Mouse (Mus musculus) hindbrain, embryonic 14.5 days (tissue): ENCODE measurements around the gene AI854703. TPM values are rescaled to one million over a fixed set of nuclear protein-coding genes. Genes with fewer than 3 reads are reported as not detected.
A peak's percentile ranks its signal among the peaks of the same experiment; 100 is the strongest.

Experiments
- ATAC-seq: fragments of 200-750 bp; cut with Nextera tagmentation; 2 replicates; pipeline ENCODE4 v1.8.0; 2017; ENCODE audit warnings: moderate number of reproducible peaks, mild to moderate bottlenecking, moderate TSS enrichment, moderate library complexity; ENCODE audit not compliant: low FRiP score
- DNase-seq: peaks from one replicate; pipeline ENCODE4 v3.0.0-alpha.2; 2015; ENCODE audit warnings: low spot score
- H3K27ac ChIP-seq: fragments of 300-500 bp; sonication (generic); 2 replicates; pipeline ENCODE4 v1.5.1; 2014; ENCODE audit warnings: mild to moderate bottlenecking, moderate library complexity
- H3K27me3 ChIP-seq: fragments of 300-500 bp; sonication (generic); 2 replicates; pipeline ENCODE4 v1.6.1; 2014; ENCODE audit warnings: mild to moderate bottlenecking, low read length, mixed read lengths; ENCODE audit not compliant: control insufficient read depth, insufficient read depth
- H3K36me3 ChIP-seq: fragments of 300-500 bp; sonication (generic); replicated peaks from 2 replicates; pipeline ENCODE4 v1.6.1; 2014; ENCODE audit not compliant: control insufficient read depth, insufficient read depth
- H3K4me1 ChIP-seq: fragments of 300-500 bp; sonication (generic); replicated peaks from 2 replicates; pipeline ENCODE4 v1.6.1; 2014; ENCODE audit warnings: antibody characterized with exemption, low read length, mixed read lengths; ENCODE audit not compliant: control insufficient read depth, insufficient read depth
- H3K4me2 ChIP-seq: fragments of 300-500 bp; sonication (generic); replicated peaks from 2 replicates; pipeline ENCODE4 v1.6.1; 2014; ENCODE audit warnings: mild to moderate bottlenecking, moderate library complexity
- H3K4me3 ChIP-seq: fragments of 300-500 bp; sonication (generic); replicated peaks from 2 replicates; pipeline ENCODE4 v1.5.1; 2014; ENCODE audit warnings: mild to moderate bottlenecking, low read length
- H3K9ac ChIP-seq: fragments of 300-500 bp; sonication (generic); 2 replicates; pipeline ENCODE4 v1.6.1; 2014
- H3K9me3 ChIP-seq: fragments of 300-500 bp; sonication (generic); 2 replicates; pipeline ENCODE4 v1.6.1; 2016; ENCODE audit warnings: low read length; ENCODE audit not compliant: control insufficient read depth
- WGBS: fragments of 180-500 bp; shearing (Covaris S2); extraction: QIAGEN DNeasy Blood & Tissue Kit; methylation state at CpG from one replicate; pipeline ENCODE4 v1.1.7; 2014; 5-methylcytosine and 5-hydroxymethylcytosine counted together
- polyA plus RNA-seq: library from polyadenylated mRNA; unstranded; fragments of >200 nt; fragmentation: Nextera tagmentation; extraction: Ambion mirVana; gene quantifications from 2 replicates; pipeline ENCODE4 v1.2.1, GENCODE M21; 2014

The AI854703 gene
- polyA plus RNA-seq, 1 experiment from 2014 or later, result 23.1 TPM

DNA sequence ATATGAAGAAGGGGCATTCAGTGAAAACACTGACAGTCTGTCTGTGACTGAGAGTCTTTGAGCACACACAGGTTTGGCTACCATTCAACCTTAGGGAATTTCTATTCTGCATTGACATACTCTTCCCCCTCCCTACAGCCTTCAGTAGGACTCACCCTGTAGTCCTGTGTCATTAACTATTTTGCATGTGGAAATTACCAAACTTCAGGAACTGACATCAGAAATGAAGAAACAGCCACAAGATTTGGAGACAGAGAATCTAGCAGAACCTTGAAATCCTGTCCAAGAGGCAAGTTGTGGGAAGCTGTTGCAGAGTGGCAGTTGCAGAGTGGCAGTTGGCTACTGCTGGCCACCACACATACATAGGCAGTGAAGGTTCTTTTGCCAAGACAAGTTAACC, 41.5 kb downstream of the AI854703 start:
- H3K4me1 ChIP-seq, result no peaks in the 10 kb centered on the region
- H3K4me2 ChIP-seq, result no peak overlapping the region
- DNase-seq (no peak), ATAC-seq (no peak)
- H3K9me3 ChIP-seq, result no peaks in the 10 kb centered on the region
- no peak overlapping the region for H3K4me3 ChIP-seq
- H3K27me3 ChIP-seq, result no peaks in the 10 kb centered on the region
- H3K36me3 ChIP-seq, result no peaks in the 10 kb centered on the region
- no peak overlapping the region for H3K27ac ChIP-seq
- no peak overlapping the region for H3K9ac ChIP-seq

DNA sequence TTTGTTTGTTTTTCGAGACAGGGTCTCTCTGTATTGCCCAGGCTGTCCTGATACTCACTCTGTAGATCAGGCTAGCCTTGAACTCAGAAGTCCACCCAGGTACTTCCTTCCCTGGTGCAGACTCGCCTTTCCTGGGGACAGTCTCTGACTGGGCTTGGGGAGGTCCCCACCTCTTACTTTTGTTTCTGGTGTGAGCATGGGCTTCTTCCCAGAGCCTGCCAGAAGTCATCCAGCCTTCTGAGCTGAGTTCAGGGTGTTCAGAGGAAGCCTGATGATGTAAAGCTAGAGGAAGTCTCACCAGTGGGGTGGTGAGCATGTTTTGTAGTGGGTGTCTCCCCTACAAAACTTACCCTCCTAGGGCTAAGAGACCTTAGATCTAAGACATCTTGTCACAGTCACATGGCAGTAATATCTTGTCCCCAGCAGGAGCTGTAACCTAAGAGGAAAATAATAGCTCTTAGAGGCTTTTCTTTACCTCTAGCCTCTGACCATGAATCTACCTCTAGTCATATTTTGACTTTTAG, 42.9 kb downstream of the AI854703 start:
- Histone ChIP-seq H3K9me3 (no peaks in the 10 kb centered on the region), H3K36me3 (no peaks in the 10 kb centered on the region), H3K9ac (no peak overlapping the region), H3K4me3 (no peak overlapping the region), H3K27ac (no peak overlapping the region), H3K27me3 (no peaks in the 10 kb centered on the region), H3K4me1 (no peaks in the 10 kb centered on the region), H3K4me2 (no peak overlapping the region)
- DNase-seq, result no peak
- WGBS, result 75% methylated on average over 2 of the region's 2 CpGs
- no peak for ATAC-seq

DNA sequence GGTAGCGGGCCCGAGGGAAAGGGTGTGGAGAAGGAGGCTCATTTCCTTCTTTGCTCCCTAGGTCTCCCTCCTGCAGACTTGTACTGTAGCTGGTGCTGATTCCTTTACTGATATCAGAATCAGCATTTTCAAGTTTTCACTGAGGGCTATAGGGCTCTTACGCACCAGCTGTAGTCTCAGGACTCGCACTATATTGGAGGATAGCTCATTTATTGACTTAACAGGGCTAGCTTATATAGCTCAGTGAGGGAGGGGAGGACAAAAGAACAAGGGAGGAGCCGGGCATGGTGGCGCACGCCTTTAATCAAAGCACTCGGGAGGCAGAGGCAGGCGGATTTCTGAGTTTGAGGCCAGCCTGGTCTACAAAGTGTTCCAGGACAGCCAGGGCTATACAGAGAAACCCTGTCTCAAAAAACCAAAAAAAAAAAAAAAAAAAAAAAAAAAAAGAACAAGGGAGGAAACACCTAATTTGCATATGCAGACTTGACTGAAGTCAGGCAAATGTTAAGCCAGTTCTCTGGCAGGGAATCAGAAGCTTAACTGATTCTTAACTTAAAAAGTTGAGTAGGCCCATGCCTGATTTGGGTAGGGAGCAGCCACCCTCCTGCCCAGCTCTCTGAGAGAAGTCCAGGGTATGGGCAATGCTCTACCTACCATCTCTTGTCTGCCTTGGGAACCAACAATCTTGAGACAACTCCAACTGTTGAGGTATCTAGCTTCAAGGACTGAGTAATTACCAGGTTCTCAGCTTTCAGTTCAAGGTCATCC, 47.9 kb downstream of the AI854703 start:
- ATAC-seq, result no peak
- Histone ChIP-seq H3K27me3 (no peaks in the 10 kb centered on the region), H3K27ac (no peak overlapping the region), H3K9ac (no peak overlapping the region), H3K4me2 (no peak overlapping the region), H3K4me3 (no peak overlapping the region), H3K4me1 (no peaks in the 10 kb centered on the region), H3K36me3 (no peaks in the 10 kb centered on the region), H3K9me3 (no peaks in the 10 kb centered on the region)
- WGBS, result 94% methylated on average over 9 of the region's 9 CpGs
- DNase-seq, result no peak

DNA sequence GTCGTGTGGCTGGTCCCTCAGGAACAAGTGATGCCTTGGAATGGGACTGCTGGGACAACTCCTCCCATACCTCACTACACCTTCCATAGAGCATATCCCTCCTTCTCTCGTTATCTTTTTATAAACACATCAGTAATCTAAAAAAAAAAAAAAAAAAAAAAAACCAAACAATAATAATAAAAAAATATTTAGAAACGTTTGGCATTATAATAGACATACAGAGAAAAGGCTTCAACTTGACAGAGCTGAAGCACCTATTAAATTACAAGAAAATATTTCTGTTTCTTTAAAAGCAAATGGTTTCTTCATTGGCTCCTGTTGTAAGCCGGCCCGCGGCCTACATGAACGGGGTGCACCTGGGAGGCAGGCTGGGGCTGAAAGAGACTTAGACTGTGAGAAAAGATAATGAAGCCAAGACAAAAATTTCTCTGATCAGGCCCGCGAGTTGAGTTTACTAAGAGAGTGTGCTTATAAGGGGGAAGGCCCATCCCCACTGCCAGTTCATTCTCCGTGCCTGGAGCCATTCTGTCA, 48.9 kb downstream of the AI854703 start:
- H3K4me2 ChIP-seq, result peak overlapping the region; percentile 29

DNA sequence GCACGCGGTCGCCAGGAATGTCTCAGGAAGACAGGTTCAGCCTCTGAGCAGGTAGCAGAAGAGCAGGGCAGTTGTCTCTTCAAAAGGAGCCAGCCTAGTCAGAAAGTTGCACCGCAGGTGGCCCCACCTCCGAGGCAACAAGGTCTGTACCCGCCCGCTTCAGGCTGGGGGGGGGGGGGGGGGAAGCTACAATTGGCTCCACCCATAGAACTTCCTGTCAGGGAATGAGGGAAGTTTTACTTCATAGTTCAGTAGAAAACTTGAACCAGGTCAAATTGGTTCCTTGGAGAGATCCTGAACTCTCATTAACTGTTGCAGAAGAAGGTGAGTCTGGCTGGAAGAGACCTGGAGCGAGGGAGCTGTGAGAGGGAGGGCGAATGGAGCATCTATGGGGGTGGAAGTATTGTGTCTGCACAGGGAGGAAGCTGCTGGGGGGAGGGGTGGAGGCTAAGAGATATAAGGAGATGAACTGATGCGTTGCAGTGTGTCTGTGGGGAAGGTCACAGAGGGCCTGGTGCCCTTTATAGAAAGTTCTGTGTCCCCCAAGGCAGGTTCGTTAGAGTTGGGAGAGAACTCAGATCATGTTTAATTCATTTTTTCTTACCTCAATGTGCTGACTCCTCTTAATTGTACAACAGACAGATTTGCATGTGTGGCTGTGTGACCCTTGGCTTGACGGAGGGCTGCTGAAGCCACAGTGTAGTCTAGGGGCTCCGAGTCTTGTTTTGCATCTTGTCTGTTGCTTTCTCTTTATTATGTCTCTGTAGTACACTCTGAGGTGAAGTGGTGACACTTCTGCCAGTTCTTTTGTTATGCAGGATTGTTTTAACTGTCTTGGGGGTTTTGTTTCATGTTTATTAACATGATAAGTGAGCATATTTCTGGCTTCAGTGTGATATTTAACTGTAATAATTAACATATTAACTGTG, 49.6 kb downstream of the AI854703 start, which contains the start of gene Gimap9:
TSS of gene Gimap9 (plus strand) at position 199 of the 929 bp plus-strand sequence.
- Histone ChIP-seq H3K36me3 (no peaks in the 10 kb centered on the region), H3K4me3 (no peak within 1 kb of the TSS; the same call in 1 of the 2 replicates), H3K27me3 (no peaks in the 10 kb centered on the region), H3K9me3 (no peaks in the 10 kb centered on the region), H3K4me1 (no peaks in the 10 kb centered on the region), H3K9ac (no peak within 1 kb of the TSS), H3K27ac (no peak within 1 kb of the TSS), H3K4me2 (peak within 1 kb of the TSS; percentile 29)
- no peak for DNase-seq
- 15% methylated on average over 13 of the region's 13 CpGs for WGBS
- ATAC-seq, result no peak

More for the DNA sequence above, 48.9 kb downstream of the AI854703 start:
- H3K27ac ChIP-seq, result no peak overlapping the region
- WGBS, result 43% methylated on average over 10 of the region's 10 CpGs
- no peak for ATAC-seq
- no peaks in the 10 kb centered on the region for H3K27me3 ChIP-seq
- no peaks in the 10 kb centered on the region for H3K9me3 ChIP-seq
- no peak for DNase-seq
- H3K4me1 ChIP-seq, result no peaks in the 10 kb centered on the region
- no peak overlapping the region; the same call in 1 of the 2 replicates for H3K4me3 ChIP-seq
- H3K9ac ChIP-seq, result no peak overlapping the region
- H3K36me3 ChIP-seq, result no peaks in the 10 kb centered on the region

DNA sequence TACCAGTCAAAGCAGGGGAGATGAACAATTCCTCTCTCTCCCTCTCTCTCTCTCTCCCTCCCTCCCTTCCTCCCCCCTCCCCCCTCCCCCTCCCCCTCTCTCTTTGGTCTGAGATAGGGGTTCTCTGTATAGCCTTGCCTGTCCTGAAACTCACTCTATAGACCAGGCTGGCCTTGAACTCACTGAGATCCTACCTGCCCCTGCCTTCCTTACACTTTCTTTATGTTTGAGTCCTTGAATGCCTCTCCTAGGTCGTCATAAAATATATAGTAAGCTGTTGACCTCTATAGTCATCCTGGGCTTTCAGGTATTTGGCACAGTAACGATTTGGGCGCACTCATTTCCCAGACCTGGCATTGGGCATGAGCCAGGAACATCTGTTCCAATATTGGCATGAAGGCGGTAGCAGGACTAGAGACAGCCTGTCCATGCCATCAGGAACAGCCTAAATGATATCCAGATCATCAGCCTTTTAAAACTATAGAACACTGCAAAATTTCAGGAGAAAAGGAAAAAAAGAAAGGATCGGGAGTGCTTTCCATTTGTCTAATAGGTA, 50.4 kb downstream of the AI854703 start:
- Histone ChIP-seq H3K36me3 (no peaks in the 10 kb centered on the region), H3K4me2 (no peak overlapping the region), H3K4me3 (no peak overlapping the region), H3K27ac (no peak overlapping the region), H3K27me3 (no peaks in the 10 kb centered on the region), H3K9ac (no peak overlapping the region), H3K9me3 (no peaks in the 10 kb centered on the region), H3K4me1 (no peaks in the 10 kb centered on the region)
- DNase-seq, result no peak
- ATAC-seq, result no peak
- WGBS, result 88% methylated on average over 5 of the region's 5 CpGs

DNA sequence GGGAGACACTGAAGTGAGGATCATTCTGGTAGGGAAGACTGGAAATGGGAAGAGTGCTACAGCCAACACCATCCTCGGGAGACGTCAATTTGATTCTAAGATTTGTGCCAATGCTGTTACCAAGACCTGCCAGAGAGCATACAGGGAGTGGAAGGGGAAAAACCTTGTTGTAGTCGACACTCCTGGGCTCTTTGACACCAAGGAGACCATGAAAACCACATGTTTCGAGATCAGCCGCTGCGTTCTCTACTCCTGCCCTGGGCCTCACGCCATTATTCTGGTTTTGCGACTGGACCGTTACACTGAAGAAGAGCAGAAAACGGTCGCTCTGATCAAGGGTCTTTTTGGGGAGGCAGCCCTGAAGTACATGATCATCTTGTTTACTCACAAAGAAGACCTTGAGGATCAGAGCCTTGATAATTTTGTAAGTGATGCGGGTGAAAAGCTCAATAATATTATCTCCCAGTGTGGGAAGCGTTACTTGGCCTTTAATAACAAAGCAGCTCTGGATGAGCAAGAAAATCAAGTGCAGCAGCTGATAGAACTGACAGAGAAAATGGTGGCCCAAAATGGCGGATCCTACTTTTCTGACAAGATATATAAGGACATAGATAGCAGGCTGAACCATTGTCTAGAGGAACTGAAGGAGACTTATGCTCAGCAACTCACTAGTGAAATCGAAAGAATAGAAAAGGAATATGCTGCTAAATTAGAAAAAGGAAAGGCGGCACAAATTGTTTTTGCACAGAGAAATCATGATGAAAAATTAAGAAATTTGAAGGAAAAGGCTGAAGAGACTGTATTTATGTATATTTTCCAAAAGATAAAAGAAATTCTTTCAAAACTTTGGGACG, 51.2 kb downstream of the AI854703 start:
- 95% methylated on average over 17 of the region's 17 CpGs for WGBS
- no peak overlapping the region for H3K4me3 ChIP-seq
- H3K27ac ChIP-seq, result no peak overlapping the region
- H3K9me3 ChIP-seq, result no peaks in the 10 kb centered on the region
- no peak for DNase-seq
- H3K36me3 ChIP-seq, result no peaks in the 10 kb centered on the region
- no peak overlapping the region for H3K9ac ChIP-seq
- no peak overlapping the region for H3K4me2 ChIP-seq
- H3K27me3 ChIP-seq, result no peaks in the 10 kb centered on the region
- no peaks in the 10 kb centered on the region for H3K4me1 ChIP-seq
- no peak for ATAC-seq

DNA sequence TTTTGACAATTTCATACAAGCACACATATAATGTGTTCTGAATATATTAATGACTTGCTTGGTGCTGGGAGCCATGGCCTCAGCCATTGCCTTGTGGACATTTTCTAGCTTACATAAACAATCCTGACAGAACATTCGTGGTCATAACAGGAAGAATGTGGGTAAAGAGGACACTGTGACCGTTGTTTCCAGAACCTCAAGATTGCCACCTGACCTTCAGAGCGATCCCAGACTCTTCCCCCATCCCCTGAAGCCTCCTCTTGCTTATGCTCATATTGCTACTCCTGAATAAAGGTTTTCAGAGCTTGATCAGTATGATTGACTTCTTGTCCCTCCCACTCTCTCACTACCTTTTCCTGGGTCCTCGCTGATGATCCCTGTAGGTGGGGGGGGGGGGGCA, 51.8 kb downstream of the AI854703 start:
- WGBS, result 86% methylated on average over 4 of the region's 4 CpGs
- no peak for DNase-seq
- Histone ChIP-seq H3K4me1 (no peaks in the 10 kb centered on the region), H3K4me2 (no peak overlapping the region), H3K36me3 (no peaks in the 10 kb centered on the region), H3K4me3 (no peak overlapping the region), H3K9ac (no peak overlapping the region), H3K27me3 (no peaks in the 10 kb centered on the region), H3K9me3 (no peaks in the 10 kb centered on the region), H3K27ac (no peak overlapping the region)
- ATAC-seq, result no peak
